Mouse (Mus musculus) kidney, adult 2 months (tissue): ENCODE measurements around the gene Stard3nl. TPM values are rescaled to one million over a fixed set of nuclear protein-coding genes. Genes with fewer than 3 reads are reported as not detected.

Source experiments
- polyA plus RNA-seq: library from polyadenylated mRNA; depleted of rRNA; stranded (reverse); fragments of >200 nt; gene quantifications from 2 replicates; pipeline ENCODE4 v1.2.3, GENCODE M21; 2012; rRNA removed

The Stard3nl gene
- polyA plus RNA-seq, 1 experiment, result 30.3 TPM

Other genes starting within 250 kb of the Stard3nl start
- gene Epdr1, start 224.1 kb upstream of the Stard3nl start, polyA plus RNA-seq, result 12.1 and 16.1 TPM in 2 replicates
- 2.5 and 6.5 TPM in 2 replicates for gene Sfrp4, start 227.3 kb upstream of the Stard3nl start, polyA plus RNA-seq